Mouse (Mus musculus) thymus, postnatal 14 days (tissue): Measurements from ENCODE around the gene Bmpr1b.

Source experiments
- DNase-seq: peaks from one replicate; pipeline ENCODE4 v3.0.0; 2021

Gene Bmpr1b

GRCm38 (mm10) chr3:141984548-141984947 is 184.7 kb downstream of the Bmpr1b start:
- no peak for DNase-seq

GRCm38 (mm10) chr3:141981613-141982432 is 187.4 kb downstream of the Bmpr1b start:
- DNase-seq, result no peak

- DNase-seq, result no peak
These were observed 203.0 kb downstream of the Bmpr1b start for GRCm38 (mm10) chr3:141966244-141966643.

GRCm38 (mm10) chr3:141952931-141953330 is 216.3 kb downstream of the Bmpr1b start:
- DNase-seq, result no peak

GRCm38 (mm10) chr3:141950642-141951041 is 218.6 kb downstream of the Bmpr1b start:
- no peak for DNase-seq

GRCm38 (mm10) chr3:141948506-141948905 is 220.7 kb downstream of the Bmpr1b start:
- no peak for DNase-seq

- no peak for DNase-seq
These were observed 221.1 kb downstream of the Bmpr1b start for GRCm38 (mm10) chr3:141948096-141948495.

- DNase-seq, result no peak
These were observed 222.4 kb downstream of the Bmpr1b start for GRCm38 (mm10) chr3:141946846-141947245.

- no peak for DNase-seq
These were observed 225.9 kb downstream of the Bmpr1b start for GRCm38 (mm10) chr3:141943317-141943742.

- DNase-seq, result no peak
These were observed 229.0 kb downstream of the Bmpr1b start for GRCm38 (mm10) chr3:141940207-141940606.

- no peak for DNase-seq
These were observed 232.5 kb downstream of the Bmpr1b start for GRCm38 (mm10) chr3:141936594-141937272.

- DNase-seq, result no peak
These were observed 236.3 kb downstream of the Bmpr1b start for GRCm38 (mm10) chr3:141932956-141933355.

- no peak for DNase-seq
These were observed 237.7 kb downstream of the Bmpr1b start for GRCm38 (mm10) chr3:141931372-141932092.

GRCm38 (mm10) chr3:141923442-141923841 is 245.8 kb downstream of the Bmpr1b start:
- DNase-seq, result no peak

GRCm38 (mm10) chr3:141921161-141921560 is 248.1 kb downstream of the Bmpr1b start:
- DNase-seq, result no peak

GRCm38 (mm10) chr3:141919661-141920060 is 249.6 kb downstream of the Bmpr1b start:
- DNase-seq, result no peak

GRCm38 (mm10) chr3:141917166-141917565 is 252.1 kb downstream of the Bmpr1b start:
- no peak for DNase-seq

GRCm38 (mm10) chr3:141915995-141916394 is 253.2 kb downstream of the Bmpr1b start:
- no peak for DNase-seq

GRCm38 (mm10) chr3:141914588-141914987 is 254.6 kb downstream of the Bmpr1b start:
- DNase-seq, result no peak

- no peak for DNase-seq
These were observed 260.1 kb downstream of the Bmpr1b start for GRCm38 (mm10) chr3:141909136-141909535.

GRCm38 (mm10) chr3:141905903-141906623 is 263.2 kb downstream of the Bmpr1b start:
- DNase-seq, result no peak

GRCm38 (mm10) chr3:141900361-141900760 is 268.9 kb downstream of the Bmpr1b start:
- no peak for DNase-seq

- no peak for DNase-seq
These were observed 269.7 kb downstream of the Bmpr1b start for GRCm38 (mm10) chr3:141899521-141899920.
